Mouse (Mus musculus): ENCODE measurements around the gene Hand2. TPM values are rescaled to one million over a fixed set of nuclear protein-coding genes. Genes with fewer than 3 reads are reported as not detected.

The Hand2 gene
- polyA plus RNA-seq, 1 experiment: 32.1 TPM

DNA sequence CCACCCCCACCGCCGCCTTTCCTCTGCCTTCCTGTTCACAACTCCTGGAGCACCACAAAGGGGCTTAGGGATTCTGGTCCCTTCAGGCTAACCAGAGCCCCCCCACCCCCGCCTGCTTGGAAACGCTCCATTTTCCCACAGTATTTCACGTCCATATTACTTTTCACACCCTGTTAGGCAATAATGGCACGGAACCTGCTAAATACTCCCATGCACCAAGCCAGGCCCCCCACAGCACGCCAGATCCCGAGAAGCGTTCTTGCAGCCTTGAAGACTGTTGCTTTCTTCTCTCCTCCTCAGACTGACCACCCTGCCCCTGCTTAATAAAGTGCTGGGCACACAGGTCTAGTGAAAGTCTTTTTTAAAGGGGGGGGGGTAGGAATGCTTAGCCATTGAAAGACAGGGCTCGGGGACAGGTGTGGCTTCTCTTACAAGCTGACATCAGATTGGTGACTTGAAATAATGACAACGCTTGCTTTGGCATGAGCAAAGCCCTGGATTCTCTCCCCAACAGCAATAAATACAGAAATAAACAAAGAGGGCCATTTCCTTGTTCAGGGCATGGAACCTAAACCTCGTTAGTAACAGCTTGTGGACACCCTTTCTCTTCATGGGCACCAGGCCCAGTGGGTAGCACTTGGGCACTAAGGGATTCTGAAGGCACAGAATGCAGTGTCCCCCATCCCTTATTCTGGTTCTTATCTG lies 21.8 kb downstream of the Hand2 start:
- DNase-seq (ENCODE audit: low spot score): no peak

DNA sequence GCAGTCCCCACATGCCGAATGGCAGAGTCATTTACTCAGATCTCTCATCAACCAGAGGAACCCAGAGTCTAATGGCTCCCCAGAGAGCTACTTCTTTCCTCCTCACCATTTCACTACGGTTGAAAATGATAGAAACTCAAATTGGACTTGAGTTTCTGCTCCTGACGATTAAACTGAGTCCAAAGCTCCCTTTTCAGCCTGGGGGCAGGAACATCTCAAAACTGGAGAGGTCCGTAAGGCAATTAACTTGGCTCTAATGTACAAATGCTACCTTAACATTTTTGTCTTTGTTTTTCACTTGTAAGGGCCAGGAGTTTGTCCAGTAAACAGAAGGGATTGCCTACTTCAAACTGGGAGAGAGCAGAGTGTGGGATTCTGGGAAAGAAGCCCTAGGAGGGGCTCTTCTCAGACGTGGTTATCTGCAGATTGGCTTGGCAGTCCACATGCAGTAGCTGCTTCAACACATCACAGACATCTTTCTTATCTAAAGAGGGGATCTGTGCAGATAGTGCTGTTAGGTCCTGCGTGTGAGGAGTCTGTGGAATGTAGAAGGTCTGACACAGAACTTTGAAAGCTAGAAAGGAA lies 23.0 kb downstream of the Hand2 start:
- DNase-seq (ENCODE audit: low spot score): no peak

DNA sequence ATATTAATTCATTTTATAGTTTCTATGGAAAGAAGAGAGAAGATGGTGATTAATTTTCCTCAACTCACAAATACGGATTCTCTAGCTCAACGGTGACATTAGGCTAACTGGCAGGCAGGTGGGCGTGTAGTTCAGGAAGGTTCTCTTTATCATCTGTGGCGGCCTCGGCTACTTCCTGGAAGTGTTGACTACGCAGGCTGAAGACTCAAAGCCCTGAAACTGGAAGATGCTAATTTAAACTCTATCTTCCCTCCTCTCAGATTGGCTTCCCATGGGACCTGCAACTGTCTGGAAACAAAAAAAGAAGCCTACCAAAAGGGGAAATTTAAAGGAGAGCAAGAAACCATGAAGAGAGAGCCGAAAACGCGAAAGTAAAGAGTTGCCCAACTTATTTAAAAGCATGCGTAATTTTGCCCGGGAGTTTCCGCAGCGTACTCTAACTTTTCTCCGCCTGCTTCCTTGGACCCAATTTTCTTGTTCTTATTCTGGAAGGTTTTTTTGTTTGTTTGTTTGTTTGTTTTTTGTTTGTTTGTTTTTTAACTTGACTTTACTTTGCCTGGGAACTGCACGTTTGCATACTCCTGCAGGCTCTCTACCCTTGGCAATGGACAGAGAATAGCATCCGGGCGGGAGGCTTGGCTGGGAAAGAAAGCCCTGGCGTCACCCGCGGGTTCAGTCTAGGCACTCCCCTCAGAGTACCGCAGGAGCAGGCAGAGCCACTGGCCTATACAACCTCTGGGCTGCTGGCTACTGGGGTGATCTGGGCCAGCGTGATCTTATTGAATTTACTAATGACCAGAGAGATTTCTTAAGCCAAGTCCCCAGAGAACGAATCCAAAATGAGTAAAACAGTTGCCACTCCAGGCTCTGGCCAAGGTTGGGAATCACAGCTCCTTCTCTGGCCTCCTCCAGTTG lies 24.4 kb downstream of the Hand2 start:
- no peak for DNase-seq (ENCODE audit: low spot score)

GRCm38 (mm10) chr8:57346371-57346770 lies 25.6 kb downstream of the Hand2 start:
- no peak for DNase-seq (ENCODE audit: low spot score)

DNA sequence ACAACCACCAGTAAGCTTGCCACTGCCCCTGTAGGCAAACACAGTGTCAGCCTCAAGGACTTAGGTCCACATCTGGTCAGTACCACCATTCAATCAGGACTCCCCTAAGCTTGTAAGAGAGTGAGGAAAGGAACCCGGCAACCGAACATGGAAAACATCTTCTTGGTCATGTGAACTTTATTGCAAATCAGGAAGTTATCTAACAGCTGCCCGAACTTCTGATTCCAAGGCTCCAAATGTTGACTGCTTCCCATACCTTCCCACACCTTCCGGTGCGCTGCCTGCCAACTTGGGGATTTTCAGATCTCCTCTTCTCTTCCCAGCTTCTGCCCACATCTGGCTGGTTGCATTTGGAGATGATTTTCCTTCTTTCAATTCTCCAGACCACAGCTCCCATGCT lies 26.4 kb downstream of the Hand2 start:
- no peak for DNase-seq (ENCODE audit: low spot score)

GRCm38 (mm10) chr8:57348251-57348650 lies 27.5 kb downstream of the Hand2 start:
- DNase-seq (ENCODE audit: low spot score): no peak

GRCm38 (mm10) chr8:57348866-57349520 lies 28.2 kb downstream of the Hand2 start:
- DNase-seq (ENCODE audit: low spot score): no peak

GRCm38 (mm10) chr8:57351861-57352260 lies 31.1 kb downstream of the Hand2 start:
- no peak for DNase-seq (ENCODE audit: low spot score)

GRCm38 (mm10) chr8:57353346-57354305 lies 32.8 kb downstream of the Hand2 start:
- DNase-seq (ENCODE audit: low spot score): no peak

DNA sequence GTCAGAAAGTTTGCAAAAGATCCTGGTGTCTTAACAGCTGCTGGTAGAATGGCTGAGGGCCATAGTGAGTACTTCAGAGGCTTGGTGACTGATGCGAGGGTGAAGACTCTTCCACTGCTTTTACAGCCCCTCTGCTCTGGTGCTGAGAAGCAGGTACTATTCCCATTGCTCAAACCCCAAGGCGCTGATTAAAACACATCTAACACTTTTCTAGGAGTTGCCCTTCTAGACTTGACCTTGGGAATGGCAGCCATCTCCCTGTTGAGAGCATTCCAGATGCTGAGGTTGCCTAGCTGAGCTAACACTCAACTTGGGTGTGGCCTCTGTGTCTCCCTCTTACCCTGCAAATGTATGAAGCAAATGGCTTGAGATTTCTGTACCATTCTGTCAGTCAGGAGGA lies 34.1 kb downstream of the Hand2 start:
- DNase-seq (ENCODE audit: low spot score): no peak

DNA sequence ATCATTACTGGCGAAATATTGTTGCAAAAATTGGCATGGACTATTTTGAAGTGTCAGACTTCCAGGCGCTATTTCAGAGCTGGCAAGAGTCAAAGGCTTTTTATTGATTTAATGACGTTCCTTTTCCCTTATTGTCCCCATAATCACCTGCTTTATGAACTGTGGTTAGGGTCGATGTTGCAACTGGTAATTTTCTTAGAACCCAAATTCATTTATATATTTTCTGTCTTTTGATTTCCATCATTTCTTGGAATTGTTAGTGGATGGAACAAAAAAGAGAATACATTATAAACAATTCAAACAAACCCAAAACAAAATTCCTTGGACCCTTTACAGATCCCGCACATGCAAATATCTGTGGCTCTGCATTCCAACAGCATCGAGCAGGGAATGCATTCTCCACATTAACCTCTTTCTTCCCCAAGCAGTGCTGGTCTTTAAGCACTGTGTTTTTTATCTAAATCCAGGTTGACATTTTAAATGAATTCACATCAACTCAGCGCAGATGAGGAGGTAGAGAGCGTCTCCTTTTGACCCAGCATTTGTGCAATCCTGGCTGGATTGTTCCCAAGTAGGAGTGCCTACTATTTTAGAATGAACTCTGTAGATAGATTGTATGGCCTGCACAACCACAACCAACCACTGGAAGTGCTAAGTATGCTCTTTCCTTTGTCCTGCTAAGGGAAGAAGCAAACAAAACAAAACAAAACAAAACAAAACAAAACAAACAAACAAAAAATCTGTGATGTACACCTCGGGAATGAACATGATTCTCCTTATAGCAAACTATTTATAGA lies 35.9 kb downstream of the Hand2 start:
- DNase-seq (ENCODE audit: low spot score): no peak

DNA sequence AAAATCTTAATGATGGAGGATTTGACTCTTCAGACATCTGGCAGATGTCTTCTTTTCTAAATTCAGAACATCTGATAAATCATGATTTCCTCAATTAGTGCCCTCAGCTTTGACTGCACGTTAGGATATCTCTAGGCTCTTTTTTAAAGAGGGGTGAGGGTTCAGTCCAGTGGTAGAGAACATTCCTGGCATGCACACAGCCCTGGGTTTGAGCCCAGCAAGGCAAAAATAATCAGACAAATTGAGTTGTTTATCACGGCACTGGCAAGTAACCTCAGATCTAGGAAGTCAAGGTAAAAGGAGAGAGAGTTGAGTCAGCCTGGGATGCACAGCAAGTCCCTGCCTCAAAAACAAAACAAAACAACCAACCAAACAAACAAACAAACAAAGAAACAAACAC lies 39.7 kb downstream of the Hand2 start:
- DNase-seq (ENCODE audit: low spot score): no peak

- DNase-seq (ENCODE audit: low spot score): no peak
Observed at GRCm38 (mm10) chr8:57361003-57361805, 40.4 kb downstream of the Hand2 start.

DNA sequence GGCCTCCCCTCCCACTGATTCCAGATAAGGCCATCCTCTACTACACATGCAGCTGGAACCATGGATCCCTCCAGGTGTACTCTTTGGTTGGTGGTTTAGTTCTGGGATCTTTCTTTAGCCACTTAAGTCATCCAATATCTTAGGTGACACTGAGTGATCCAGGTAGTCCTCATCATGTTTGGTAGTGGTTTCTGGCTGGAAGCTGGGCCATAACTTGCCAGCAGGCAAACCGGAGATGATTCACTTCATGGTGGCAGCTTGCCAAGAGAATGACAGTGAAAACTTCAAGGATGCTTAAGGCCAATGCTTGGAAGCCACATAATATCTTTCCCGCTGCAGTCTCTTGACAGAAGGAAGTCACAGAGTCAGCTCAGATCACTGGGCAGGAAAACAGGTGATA lies 42.1 kb downstream of the Hand2 start:
- DNase-seq (ENCODE audit: low spot score): no peak

DNA sequence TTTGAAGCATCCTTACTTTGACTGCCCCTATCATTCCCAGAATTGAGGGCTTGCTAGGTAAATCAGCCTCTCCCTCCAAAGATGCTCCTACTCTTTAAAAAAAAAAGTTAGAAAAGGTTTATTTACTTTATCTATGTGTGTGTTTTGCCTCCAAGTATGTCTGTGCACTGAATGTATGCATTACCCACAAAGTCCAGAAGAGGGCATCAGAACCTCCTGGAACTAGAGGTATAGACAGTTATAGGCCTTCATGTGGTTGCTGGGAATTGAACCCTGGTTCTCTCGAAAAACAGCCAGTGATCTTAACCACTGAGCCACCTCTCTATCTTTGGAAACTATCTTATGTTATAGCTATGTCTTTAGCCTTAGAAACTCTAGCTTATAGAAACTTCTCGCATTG lies 53.3 kb downstream of the Hand2 start:
- no peak for DNase-seq (ENCODE audit: low spot score)
